Mouse (Mus musculus): ENCODE measurements around the gene Odf2. TPM values are rescaled to one million over a fixed set of nuclear protein-coding genes. Genes with fewer than 3 reads are reported as not detected.

Gene Odf2
- total and polyA plus RNA-seq, 3 experiments: 49.3 to 82.8 TPM; not detected in 1

DNA sequence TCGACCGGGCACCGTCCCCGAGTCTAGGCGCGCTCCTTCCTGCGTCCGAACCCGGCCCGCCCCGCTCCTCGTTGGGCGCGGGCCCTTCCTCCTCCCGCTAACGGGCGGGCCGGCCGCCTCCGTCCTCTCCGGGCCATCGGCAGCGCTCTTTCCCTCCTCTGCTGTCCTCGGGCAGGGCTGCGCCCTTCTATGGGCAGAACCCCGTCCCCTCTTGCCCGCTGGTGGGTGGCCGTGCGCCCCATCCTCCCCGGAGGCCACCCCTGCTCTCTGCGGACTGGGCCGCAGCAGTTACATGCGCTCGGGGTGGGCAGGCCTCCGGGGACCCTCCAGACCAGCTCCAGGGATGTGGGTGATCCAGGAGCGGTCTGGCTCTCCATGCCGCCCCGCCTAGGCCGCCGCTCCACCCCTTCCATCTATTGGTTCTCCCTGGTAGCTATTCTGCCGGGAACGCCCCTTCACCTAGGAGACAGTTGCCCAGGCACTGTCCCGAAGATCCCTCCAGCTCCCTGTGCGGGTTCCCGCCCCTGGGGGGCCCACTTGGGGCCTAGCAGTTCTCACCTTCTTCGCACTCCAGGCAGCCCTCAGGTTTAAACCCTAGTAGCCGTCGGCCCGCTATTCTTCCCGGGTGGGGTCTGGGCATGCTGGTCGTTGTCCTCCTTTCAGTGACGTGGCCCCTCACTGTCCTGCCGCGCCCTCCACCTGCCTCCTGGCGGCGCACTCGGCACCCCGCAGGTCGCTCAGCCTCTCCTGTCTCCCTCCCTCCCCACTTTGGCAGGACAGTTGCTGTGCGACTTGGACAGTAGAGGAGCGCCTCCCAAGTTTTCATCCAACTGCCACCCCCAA is 1.2 kb downstream of the Odf2 start:
- H3K79me2 ChIP-seq (ENCODE audit: control insufficient read depth, insufficient read depth, low read length, poor library complexity): peaks cover 14% of the 10 kb centered on the region
- H3K36me3 ChIP-seq (ENCODE audit: control insufficient read depth in 1 of 2, insufficient read depth in 2 of 2, low read length in 2 of 2): peaks cover 2 to 14% of the 10 kb centered on the region in 2 experiments
- DNase-seq (ENCODE audit: low read depth, low spot score): peak; percentile 92
- no peaks in the 10 kb centered on the region for H3K27me3 ChIP-seq (ENCODE audit: control insufficient read depth in 1 of 2, insufficient read depth in 2 of 2, low read length in 2 of 2)
- H3K9ac ChIP-seq (ENCODE audit: control insufficient read depth, low read depth, low read length, poor library complexity, severe bottlenecking): peak overlapping the region; percentile 92
- H3K4me1 ChIP-seq (ENCODE audit: control insufficient read depth in 1 of 2, insufficient read depth in 2 of 2, low read length in 2 of 2): peaks cover 0 to 14% of the 10 kb centered on the region in 2 experiments; a peak in 3 of 4 replicates
- peak overlapping the region; percentile 62 for H3K27ac ChIP-seq (ENCODE audit: control insufficient read depth, low read depth, low read length)
- H3K4me3 ChIP-seq (ENCODE audit: control insufficient read depth in 1 of 2, insufficient read depth in 1 of 2, low read depth in 2 of 2, low read length in 2 of 2): peak overlapping the region; percentile 82 to 88
- H3K9me3 ChIP-seq (replicated peaks; ENCODE audit: insufficient read depth, low read length): no peaks in the 10 kb centered on the region
- TF ChIP-seq ZC3H11A (IDR thresholded peaks at IDR 0.05; ENCODE audit: low read depth, low read length) (no peak), MAX (IDR thresholded peaks at IDR 0.05; ENCODE audit: low read length) (peak; percentile 44; the same call in 1 of the 2 replicates), MAFK (IDR thresholded peaks at IDR 0.05; ENCODE audit: borderline replicate concordance, low read depth, low read length) (no peak), RAD21 (IDR thresholded peaks at IDR 0.05; ENCODE audit: low read depth, low read length) (no peak; the same call in 1 of the 2 replicates), ETS1 (IDR thresholded peaks at IDR 0.05; ENCODE audit: low read depth, low read length) (no peak), GABPA (IDR thresholded peaks at IDR 0.05; ENCODE audit: low read depth, low read length) (no peak), E2F4 (IDR thresholded peaks at IDR 0.05; ENCODE audit: borderline replicate concordance, low read depth, low read length) (0 out of 2 replicates have a peak, but pooled peaks have one; percentile 18), MYC (IDR thresholded peaks at IDR 0.05; ENCODE audit: low read depth, low read length) (no peak), POLR2A (IDR thresholded peaks at IDR 0.05; ENCODE audit: control insufficient read depth in 1 of 2, insufficient read depth in 1 of 2, low read depth in 1 of 2, low read length in 2 of 2, poor library complexity in 1 of 2) (peak; percentile 53 to 71; a peak in 2 of 4 replicates), TCF12 (IDR thresholded peaks at IDR 0.05; ENCODE audit: low read depth, low read length) (no peak), USF1 (IDR thresholded peaks at IDR 0.05; ENCODE audit: low read depth, low read length) (no peak), UBTF (IDR thresholded peaks at IDR 0.05; ENCODE audit: borderline replicate concordance, insufficient read depth, low read depth, low read length) (no peak), ZNF384 (IDR thresholded peaks at IDR 0.05; ENCODE audit: low read depth, low read length) (no peak), TAL1 (IDR thresholded peaks at IDR 0.05; ENCODE audit: low read length) (no peak), EP300 (IDR thresholded peaks at IDR 0.05; ENCODE audit: low read depth in 1 of 2, low read length in 2 of 2) (no peak), NRF1 (IDR thresholded peaks at IDR 0.05; ENCODE audit: insufficient read depth, low read depth, low read length, poor library complexity, severe bottlenecking) (no peak), JUND (IDR thresholded peaks at IDR 0.05; ENCODE audit: low read depth, low read length) (no peak), SMC3 (IDR thresholded peaks at IDR 0.05; ENCODE audit: low read depth, low read length) (peak; percentile 20; the same call in 1 of the 2 replicates), POLR2AphosphoS2 (IDR thresholded peaks at IDR 0.05; ENCODE audit: low read length) (no peak), ELF1 (IDR thresholded peaks at IDR 0.05; ENCODE audit: low read depth, low read length) (peak; percentile 57; the same call in 1 of the 2 replicates), ZMIZ1 (IDR thresholded peaks at IDR 0.05; ENCODE audit: low read depth, low read length) (0 out of 2 replicates have a peak, but pooled peaks have one; percentile 63), POLR2AphosphoS5 (IDR thresholded peaks at IDR 0.05; ENCODE audit: borderline replicate concordance, low read depth, low read length) (no peak), KAT2A (conservative IDR thresholded peaks at IDR 0.05; ENCODE audit: low read depth, low read length) (no peak), NELFE (IDR thresholded peaks at IDR 0.05; ENCODE audit: low read depth, low read length) (peak; percentile 32; the same call in 1 of the 2 replicates), USF2 (IDR thresholded peaks at IDR 0.05; ENCODE audit: borderline replicate concordance in 1 of 2, insufficient read depth in 1 of 2, low read depth in 1 of 2, low read length in 2 of 2) (no peak), SIN3A (IDR thresholded peaks at IDR 0.05; ENCODE audit: low read length) (peak; percentile 43), MYB (IDR thresholded peaks at IDR 0.05; ENCODE audit: low read depth, low read length) (no peak), CHD2 (IDR thresholded peaks at IDR 0.05; ENCODE audit: low read length) (no peak), MAZ (IDR thresholded peaks at IDR 0.05; ENCODE audit: low read depth, low read length) (peak; percentile 73; the same call in 1 of the 2 replicates), CHD1 (IDR thresholded peaks at IDR 0.05; ENCODE audit: low read depth, low read length) (no peak), MXI1 (IDR thresholded peaks at IDR 0.05; ENCODE audit: low read depth, low read length) (peak; percentile 72), GATA1 (IDR thresholded peaks at IDR 0.05; ENCODE audit: low read depth, low read length) (no peak), RCOR1 (IDR thresholded peaks at IDR 0.05; ENCODE audit: low read depth, low read length) (no peak), ZKSCAN1 (IDR thresholded peaks at IDR 0.05; ENCODE audit: low read depth, low read length) (no peak), TBP (IDR thresholded peaks at IDR 0.05; ENCODE audit: low read depth, low read length) (no peak), CTCF (IDR thresholded peaks at IDR 0.05 in 2 of 3, conservative IDR thresholded peaks at IDR 0.05 in 1 of 3; ENCODE audit: control insufficient read depth in 1 of 3, insufficient read depth in 1 of 3, low read depth in 2 of 3, low read length in 3 of 3, poor library complexity in 1 of 3, severe bottlenecking in 1 of 3) (peak in 2 of 3 experiments; percentile 51 to 61; a peak in 5 of 6 replicates)
